Mouse (Mus musculus): ENCODE results near the gene Dlgap4. TPM values are rescaled to one million over a fixed set of nuclear protein-coding genes. Genes with fewer than 3 reads are reported as not detected.

Dlgap4 gene
- polyA plus RNA-seq, 1 experiment from 2014 or later: 10.4 TPM

DNA sequence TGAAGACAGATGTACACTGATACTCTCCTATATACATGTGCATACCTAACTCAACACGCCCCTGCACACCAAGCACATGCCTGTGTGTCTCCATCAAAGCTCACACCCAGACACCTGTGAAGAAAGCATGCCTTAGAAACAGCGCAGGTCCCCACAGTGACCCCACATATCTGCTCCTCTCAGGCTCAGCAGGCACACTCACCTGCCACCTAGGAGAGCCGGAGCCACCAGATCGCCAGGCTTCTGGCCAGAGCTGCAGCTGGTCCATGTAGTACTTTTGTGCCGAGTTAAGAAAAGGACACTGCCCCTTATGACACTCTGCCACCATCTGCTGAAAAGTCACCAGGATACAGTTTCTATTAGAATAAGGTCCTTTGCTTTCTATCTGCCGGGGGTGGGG, 103.2 kb downstream of the Dlgap4 start:
- H3K27ac ChIP-seq (replicated peaks): no peak overlapping the region
- no peaks in the 10 kb centered on the region for H3K36me3 ChIP-seq (replicated peaks)
- 74% methylated on average over 6 of the region's 6 CpGs for WGBS (ENCODE audit: insufficient replicate concordance)
- no peak overlapping the region for H3K4me2 ChIP-seq
- peaks cover 42% of the 10 kb centered on the region for H3K4me1 ChIP-seq (replicated peaks)
- H3K9ac ChIP-seq: no peak overlapping the region
- peaks cover 12% of the 10 kb centered on the region for H3K27me3 ChIP-seq
- no peak overlapping the region for H3K4me3 ChIP-seq (replicated peaks)
- H3K9me3 ChIP-seq (replicated peaks): no peaks in the 10 kb centered on the region
- ATAC-seq (ENCODE audit: insufficient read depth): no peak

- peaks cover 15% of the 10 kb centered on the region for H3K27me3 ChIP-seq
- H3K4me2 ChIP-seq: peak overlapping the region; percentile 15; the same call in 1 of the 2 replicates
- 27% methylated on average over 17 of the region's 17 CpGs for WGBS (ENCODE audit: insufficient replicate concordance)
- H3K36me3 ChIP-seq (replicated peaks): no peaks in the 10 kb centered on the region
- no peaks in the 10 kb centered on the region for H3K9me3 ChIP-seq (replicated peaks)
- no peak overlapping the region for H3K9ac ChIP-seq
- ATAC-seq (ENCODE audit: insufficient read depth): no peak
- peak overlapping the region; percentile 48; the same call in 1 of the 2 replicates for H3K27ac ChIP-seq (replicated peaks)
- peaks cover 48% of the 10 kb centered on the region for H3K4me1 ChIP-seq (replicated peaks)
- no peak overlapping the region for H3K4me3 ChIP-seq (replicated peaks)
Observed at GRCm38 (mm10) chr2:156717320-156718281, 104.1 kb downstream of the Dlgap4 start.

- 44% methylated on average over 5 of the region's 5 CpGs for WGBS (ENCODE audit: insufficient replicate concordance)
- H3K4me1 ChIP-seq (replicated peaks): peaks cover 48% of the 10 kb centered on the region
- H3K27ac ChIP-seq (replicated peaks): no peak overlapping the region
- no peak overlapping the region for H3K9ac ChIP-seq
- H3K4me3 ChIP-seq (replicated peaks): no peak overlapping the region
- no peaks in the 10 kb centered on the region for H3K9me3 ChIP-seq (replicated peaks)
- no peak for ATAC-seq (ENCODE audit: insufficient read depth)
- H3K4me2 ChIP-seq: no peak overlapping the region
- H3K36me3 ChIP-seq (replicated peaks): no peaks in the 10 kb centered on the region
- H3K27me3 ChIP-seq: peaks cover 19% of the 10 kb centered on the region
Observed at GRCm38 (mm10) chr2:156718793-156719192, 105.3 kb downstream of the Dlgap4 start.

DNA sequence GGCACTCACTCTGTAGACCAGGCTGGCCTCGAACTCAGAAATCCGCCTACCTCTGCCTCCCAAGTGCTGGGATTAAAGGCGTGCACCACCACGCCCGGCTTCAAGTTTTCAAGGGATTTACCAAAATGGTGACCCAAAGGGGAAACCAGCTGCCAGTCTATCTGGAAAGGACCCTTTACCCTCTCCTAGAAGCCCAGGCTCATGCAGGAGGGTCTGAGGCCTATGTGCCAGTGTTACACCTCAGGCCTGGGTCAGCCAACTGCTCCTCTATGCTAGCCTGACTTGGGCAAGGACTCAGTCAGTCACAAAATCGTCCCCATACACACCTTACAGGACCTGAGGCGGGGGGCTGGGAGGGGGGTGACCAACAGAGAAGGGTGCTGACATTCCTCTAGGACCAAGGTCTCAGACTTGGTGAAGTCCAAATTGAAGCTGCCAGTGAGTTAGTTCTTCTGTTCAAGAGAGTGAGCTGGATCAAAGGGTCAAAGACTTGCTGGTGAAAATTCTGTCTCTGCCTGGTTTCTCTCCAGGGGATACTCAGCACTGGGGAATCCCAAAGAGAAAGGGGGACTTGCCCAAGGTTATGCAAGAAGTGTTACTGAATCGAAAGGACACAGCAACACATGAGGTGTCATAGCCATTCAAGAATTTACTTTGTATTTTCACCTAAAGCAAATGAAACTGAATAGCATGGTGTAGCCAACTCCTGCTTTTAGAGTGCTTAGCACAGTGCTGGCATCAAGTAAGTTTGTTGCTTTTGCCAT, 106.2 kb downstream of the Dlgap4 start:
- Histone ChIP-seq H3K36me3 (replicated peaks) (no peaks in the 10 kb centered on the region), H3K4me3 (replicated peaks) (peak overlapping the region; percentile 86), H3K4me2 (peak overlapping the region; percentile 99), H3K9me3 (replicated peaks) (no peaks in the 10 kb centered on the region), H3K27ac (replicated peaks) (peak overlapping the region; percentile 85), H3K27me3 (peaks cover 19% of the 10 kb centered on the region), H3K4me1 (replicated peaks) (peaks cover 51% of the 10 kb centered on the region), H3K9ac (peak overlapping the region; percentile 93)
- no peak for ATAC-seq (ENCODE audit: insufficient read depth)
- whole genome bisulfite sequencing (ENCODE audit: insufficient replicate concordance): 74% methylated on average over 8 of the region's 8 CpGs

DNA sequence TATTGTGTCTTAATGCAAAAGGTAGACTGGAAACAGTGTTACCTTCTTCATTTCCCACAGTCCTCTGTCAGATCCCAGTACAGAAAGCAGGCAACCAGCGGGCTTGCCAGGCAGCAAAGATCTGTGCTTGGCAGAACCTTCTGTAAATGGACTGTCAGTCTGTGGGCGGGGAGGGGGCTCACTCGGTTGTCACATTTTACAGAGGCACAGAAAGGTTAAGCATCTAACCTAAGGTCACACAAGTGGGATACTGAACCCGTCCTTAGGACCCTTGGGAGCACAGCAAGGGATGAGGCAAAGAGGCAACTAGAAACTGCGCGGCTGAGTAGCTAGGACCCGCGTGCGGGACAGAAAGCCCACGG, 106.8 kb downstream of the Dlgap4 start:
- peak overlapping the region; percentile 85 for H3K27ac ChIP-seq (replicated peaks)
- peak overlapping the region; percentile 93 for H3K9ac ChIP-seq
- no peaks in the 10 kb centered on the region for H3K9me3 ChIP-seq (replicated peaks)
- peaks cover 56% of the 10 kb centered on the region for H3K4me1 ChIP-seq (replicated peaks)
- WGBS (ENCODE audit: insufficient replicate concordance): 3% methylated on average over 10 of the region's 10 CpGs
- peak overlapping the region; percentile 86 for H3K4me3 ChIP-seq (replicated peaks)
- peaks cover 19% of the 10 kb centered on the region for H3K27me3 ChIP-seq
- ATAC-seq (ENCODE audit: insufficient read depth): peak; percentile 6
- no peaks in the 10 kb centered on the region for H3K36me3 ChIP-seq (replicated peaks)
- peak overlapping the region; percentile 99 for H3K4me2 ChIP-seq

DNA sequence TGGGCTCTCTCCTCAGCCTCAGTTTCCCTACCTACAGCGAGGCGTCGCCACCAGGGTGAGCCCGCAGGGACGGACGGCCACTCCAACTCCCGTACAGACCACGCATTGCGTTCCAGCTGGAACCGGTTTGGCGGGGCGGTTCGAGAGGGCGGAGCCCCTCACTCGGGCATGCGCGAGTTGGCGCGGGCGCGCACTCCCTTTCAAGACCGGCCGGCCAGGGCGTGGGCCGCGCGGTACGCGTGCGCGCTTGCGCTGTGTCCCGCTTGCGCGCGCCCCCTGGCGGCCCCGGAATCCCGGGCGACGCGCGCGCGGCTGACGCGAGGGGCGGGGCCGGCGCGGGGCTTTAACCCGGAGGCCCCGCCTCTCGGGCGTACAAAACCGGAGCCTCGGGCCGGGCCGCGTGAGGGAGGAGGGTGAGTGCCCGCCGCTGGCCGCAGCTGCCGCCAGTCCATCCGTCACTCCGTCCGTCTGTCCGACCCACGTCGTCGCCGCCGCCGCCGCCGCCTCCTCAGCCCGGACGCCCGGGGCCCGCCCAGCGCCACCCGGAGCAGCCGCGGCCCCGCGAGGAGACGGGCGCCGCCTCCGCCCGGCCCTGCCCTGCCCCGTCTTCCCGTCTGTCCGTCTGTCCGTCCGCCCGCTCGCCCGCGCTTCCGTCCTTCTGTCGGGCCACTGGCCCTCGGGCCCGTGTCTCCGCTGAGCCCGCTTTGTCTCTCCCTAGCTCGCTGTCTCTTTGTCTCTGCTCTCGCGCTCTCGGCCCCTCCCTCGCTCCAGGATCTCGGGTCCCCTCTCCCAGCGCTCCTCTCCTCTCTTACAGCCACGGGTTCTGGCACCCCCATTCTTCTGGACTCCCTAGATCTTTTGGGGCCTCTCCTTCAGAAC, 107.4 kb downstream of the Dlgap4 start:
- H3K27me3 ChIP-seq: peaks cover 19% of the 10 kb centered on the region
- no peaks in the 10 kb centered on the region for H3K9me3 ChIP-seq (replicated peaks)
- H3K9ac ChIP-seq: peak overlapping the region; percentile 93
- H3K27ac ChIP-seq (replicated peaks): peak overlapping the region; percentile 85
- H3K4me3 ChIP-seq (replicated peaks): peak overlapping the region; percentile 86
- H3K4me2 ChIP-seq: peak overlapping the region; percentile 99
- peaks cover 61% of the 10 kb centered on the region for H3K4me1 ChIP-seq (replicated peaks)
- H3K36me3 ChIP-seq (replicated peaks): no peaks in the 10 kb centered on the region
- peak; percentile 94 for ATAC-seq (ENCODE audit: insufficient read depth)
- under 1% methylated on average over 112 of the region's 114 CpGs for WGBS (ENCODE audit: insufficient replicate concordance)

DNA sequence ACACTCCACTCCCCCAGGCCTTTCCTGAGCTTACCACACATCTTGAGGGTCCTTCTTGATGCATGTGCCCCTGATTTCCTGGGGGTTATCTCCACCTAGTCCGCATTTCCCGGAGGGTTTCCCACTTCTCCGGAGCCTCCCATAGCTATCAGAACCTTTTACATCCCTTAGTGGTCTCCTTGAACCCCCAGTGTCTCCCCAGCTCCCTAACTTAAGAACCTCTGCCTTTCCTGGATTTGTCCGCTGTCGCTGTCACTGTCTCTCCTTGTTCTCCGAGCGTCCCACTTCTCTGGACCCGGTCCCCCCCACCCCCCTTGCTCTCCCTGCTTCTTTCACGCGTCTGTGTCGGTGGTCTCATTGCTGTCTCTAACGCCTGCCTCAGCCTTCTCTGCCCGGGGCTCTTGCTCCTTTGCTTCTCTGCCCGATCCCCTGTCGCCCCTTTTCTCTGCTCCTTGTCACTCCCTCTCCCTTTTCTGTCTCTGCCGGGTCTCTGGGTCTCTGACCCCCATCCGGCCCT, 108.1 kb downstream of the Dlgap4 start:
- Histone ChIP-seq H3K4me3 (replicated peaks) (peak overlapping the region; percentile 86), H3K27me3 (peaks cover 19% of the 10 kb centered on the region), H3K27ac (replicated peaks) (peak overlapping the region; percentile 68), H3K4me2 (peak overlapping the region; percentile 99), H3K9ac (peak overlapping the region; percentile 82), H3K36me3 (replicated peaks) (no peaks in the 10 kb centered on the region), H3K4me1 (replicated peaks) (peaks cover 68% of the 10 kb centered on the region), H3K9me3 (replicated peaks) (no peaks in the 10 kb centered on the region)
- under 1% methylated on average over 17 of the region's 17 CpGs for WGBS (ENCODE audit: insufficient replicate concordance)
- no peak for ATAC-seq (ENCODE audit: insufficient read depth)

- Histone ChIP-seq H3K27me3 (peaks cover 19% of the 10 kb centered on the region), H3K4me3 (replicated peaks) (peak overlapping the region; percentile 86), H3K27ac (replicated peaks) (no peak overlapping the region), H3K9me3 (replicated peaks) (no peaks in the 10 kb centered on the region), H3K36me3 (replicated peaks) (no peaks in the 10 kb centered on the region), H3K9ac (peak overlapping the region; percentile 82; the same call in 1 of the 2 replicates), H3K4me1 (replicated peaks) (peaks cover 70% of the 10 kb centered on the region), H3K4me2 (peak overlapping the region; percentile 99)
- ATAC-seq (ENCODE audit: insufficient read depth): no peak
- WGBS (ENCODE audit: insufficient replicate concordance): 1% methylated on average over 15 of the region's 15 CpGs
Observed at GRCm38 (mm10) chr2:156722071-156722575, 108.6 kb downstream of the Dlgap4 start.

DNA sequence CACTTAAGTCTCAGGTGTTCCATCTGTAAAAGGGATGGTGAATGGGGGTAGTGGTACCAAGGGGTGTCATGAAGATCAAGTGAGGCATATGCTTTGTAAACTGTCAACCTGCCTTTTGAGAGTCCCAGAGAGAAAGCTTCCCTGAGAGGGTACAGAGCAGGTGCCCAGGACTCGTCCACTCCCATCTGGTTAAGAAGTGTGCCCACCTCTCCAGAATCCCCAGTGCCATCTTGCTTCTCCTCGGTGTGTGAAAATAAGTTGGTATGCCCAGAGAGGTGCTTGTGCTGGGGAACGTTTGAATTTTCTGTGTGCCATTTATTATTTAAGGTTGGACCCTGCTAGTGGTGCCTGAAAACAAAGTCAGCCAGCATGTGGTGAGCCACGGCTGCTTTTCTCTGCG, 109.2 kb downstream of the Dlgap4 start:
- Histone ChIP-seq H3K9ac (no peak overlapping the region), H3K9me3 (replicated peaks) (no peaks in the 10 kb centered on the region), H3K4me2 (peak overlapping the region; percentile 99), H3K4me1 (replicated peaks) (peaks cover 64% of the 10 kb centered on the region), H3K27ac (replicated peaks) (no peak overlapping the region), H3K4me3 (replicated peaks) (no peak overlapping the region), H3K27me3 (peaks cover 19% of the 10 kb centered on the region), H3K36me3 (replicated peaks) (no peaks in the 10 kb centered on the region)
- WGBS (ENCODE audit: insufficient replicate concordance): 50% methylated on average over 5 of the region's 5 CpGs
- no peak for ATAC-seq (ENCODE audit: insufficient read depth)

DNA sequence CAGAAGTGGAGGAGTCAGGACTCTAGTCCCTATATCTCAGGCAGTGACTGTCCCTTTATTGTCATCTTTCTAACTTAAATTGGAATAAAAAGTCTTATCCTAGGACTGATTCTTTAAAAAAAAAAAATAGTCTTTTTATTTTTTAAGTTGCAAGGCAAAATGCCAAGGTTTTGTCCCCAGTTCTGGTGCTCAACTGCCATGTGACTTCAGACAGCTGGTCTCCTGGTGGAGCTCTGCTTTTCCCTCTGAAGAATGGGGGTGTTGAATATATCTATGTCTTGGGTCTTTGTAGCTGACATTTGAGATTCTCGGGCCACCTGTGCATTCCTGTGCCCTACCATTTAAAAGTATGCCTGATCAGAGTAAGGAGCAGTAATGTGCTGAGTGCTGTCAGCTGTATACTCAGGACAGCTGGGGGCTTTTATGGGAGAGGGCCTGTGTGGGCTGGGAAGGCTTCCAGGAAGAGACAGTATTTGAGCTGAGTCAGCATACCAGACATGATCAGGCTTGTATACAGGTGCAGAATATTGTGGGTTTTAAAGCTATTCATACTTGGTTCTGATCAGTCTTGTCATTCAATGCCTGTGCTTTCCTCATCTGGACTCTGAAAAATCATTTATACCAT, 110.5 kb downstream of the Dlgap4 start:
- Histone ChIP-seq H3K4me3 (replicated peaks) (no peak overlapping the region), H3K4me1 (replicated peaks) (peaks cover 51% of the 10 kb centered on the region), H3K9me3 (replicated peaks) (no peaks in the 10 kb centered on the region), H3K27me3 (peaks cover 19% of the 10 kb centered on the region), H3K4me2 (no peak overlapping the region), H3K9ac (no peak overlapping the region), H3K36me3 (replicated peaks) (no peaks in the 10 kb centered on the region), H3K27ac (replicated peaks) (no peak overlapping the region)
- no peak for ATAC-seq (ENCODE audit: insufficient read depth)
- 56% methylated on average over 1 of the region's 1 CpGs for WGBS (ENCODE audit: insufficient replicate concordance)

All from liver, embryonic 15.5 days (tissue).